Mouse (Mus musculus) forebrain, embryonic 10.5 days (tissue): ENCODE data around the gene Elmod2. TPM values are rescaled to one million over a fixed set of nuclear protein-coding genes. Genes with fewer than 3 reads are reported as not detected.
"Not testable (repeated sequence)": the region's sequence is repeated elsewhere in the genome, so short reads cannot be mapped to it uniquely, and the experiment has no call there.

Source experiments
- DNase-seq: peaks from one replicate; pipeline ENCODE4 v3.0.0-alpha.2; 2017; ENCODE audit warnings: low spot score; ENCODE audit errors: extremely low spot score
- H3K27ac ChIP-seq: fragments of 300-500 bp; sonication (generic); 2 replicates; pipeline ENCODE4 v1.5.1; 2016; ENCODE audit warnings: mild to moderate bottlenecking
- H3K27me3 ChIP-seq: fragments of 300-500 bp; sonication (generic); 2 replicates; pipeline ENCODE4 v1.6.1; 2016; ENCODE audit warnings: mild to moderate bottlenecking; ENCODE audit not compliant: poor library complexity, severe bottlenecking
- H3K36me3 ChIP-seq: fragments of 300-500 bp; sonication (generic); replicated peaks from 2 replicates; pipeline ENCODE4 v1.6.1; 2016; ENCODE audit warnings: mild to moderate bottlenecking, moderate library complexity
- H3K4me1 ChIP-seq: fragments of 300-500 bp; sonication (generic); 2 replicates; pipeline ENCODE4 v1.6.1; 2016
- H3K4me3 ChIP-seq: fragments of 300-500 bp; sonication (generic); 2 replicates; pipeline ENCODE4 v1.5.1; 2016; ENCODE audit warnings: mild to moderate bottlenecking, moderate library complexity
- H3K9me3 ChIP-seq: fragments of 300-500 bp; sonication (generic); 2 replicates; pipeline ENCODE4 v1.6.1; 2016; ENCODE audit warnings: mild to moderate bottlenecking, moderate library complexity
- WGBS: fragments of 180-500 bp; shearing (Covaris S2); methylation state at CpG from one replicate; pipeline ENCODE4 v1.1.7; 2016; 5-methylcytosine and 5-hydroxymethylcytosine counted together
- polyA plus RNA-seq: library from polyadenylated mRNA; unstranded; fragments of >200 nt; fragmentation: Nextera tagmentation; extraction: Ambion mirVana; gene quantifications from 2 replicates; pipeline ENCODE4 v1.2.1, GENCODE M21; 2016

Gene Elmod2
- polyA plus RNA-seq, 1 experiment from 2014 or later: 21.8 TPM

DNA sequence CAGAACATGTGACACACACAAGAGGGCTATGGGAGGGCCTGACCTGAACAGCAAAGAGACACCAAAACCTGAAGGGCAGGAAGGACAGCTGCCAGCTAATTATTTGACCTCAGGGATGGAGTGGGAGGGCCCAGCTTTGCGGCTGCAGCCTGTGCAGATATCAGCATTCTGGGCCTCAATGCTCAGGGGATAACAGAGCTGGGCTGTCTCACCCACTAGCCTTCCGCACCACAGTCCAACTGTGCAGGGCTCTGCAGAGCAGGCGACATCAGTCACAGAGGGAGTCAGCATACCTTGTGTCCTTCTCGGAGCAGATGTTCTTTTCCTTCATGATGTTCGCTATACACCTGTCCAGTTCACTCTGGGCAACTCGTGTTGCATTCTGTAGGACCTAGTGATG lies 9.9 kb downstream of the Elmod2 start:
- Histone ChIP-seq H3K27ac (no peak overlapping the region), H3K4me1 (peaks cover 14% of the 10 kb centered on the region), H3K4me3 (no peak overlapping the region), H3K27me3 (no peaks in the 10 kb centered on the region), H3K36me3 (peaks cover 66% of the 10 kb centered on the region), H3K9me3 (no peaks in the 10 kb centered on the region)
- WGBS: 92% methylated on average over 6 of the region's 6 CpGs
- DNase-seq: no peak

DNA sequence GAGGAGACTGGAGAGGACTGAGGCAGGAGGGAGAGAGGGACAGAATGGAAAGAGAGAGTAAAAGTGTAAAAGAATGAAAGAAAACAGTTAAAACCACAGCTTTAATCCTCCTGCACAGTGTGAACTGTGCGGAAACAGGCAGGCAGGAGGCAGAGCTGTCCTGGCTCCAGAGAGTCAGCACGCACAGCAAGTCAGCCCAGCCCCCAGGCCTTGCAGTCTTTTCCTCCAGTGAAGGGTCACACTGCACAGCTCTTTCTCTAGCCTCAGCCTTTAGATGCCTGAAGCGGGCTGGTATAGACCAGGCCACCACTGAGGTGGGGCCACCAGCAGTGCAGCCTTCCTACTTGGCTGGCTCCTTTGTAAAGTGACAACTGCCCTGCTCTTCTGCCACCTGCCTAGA lies 11.7 kb downstream of the Elmod2 start:
- peaks cover 16% of the 10 kb centered on the region for H3K4me1 ChIP-seq
- no peak overlapping the region for H3K4me3 ChIP-seq
- H3K36me3 ChIP-seq: peaks cover 78% of the 10 kb centered on the region
- H3K9me3 ChIP-seq: no peaks in the 10 kb centered on the region
- no peaks in the 10 kb centered on the region for H3K27me3 ChIP-seq
- no peak for DNase-seq
- peak overlapping the region; percentile 49 for H3K27ac ChIP-seq
- WGBS: 34% methylated on average over 3 of the region's 3 CpGs

DNA sequence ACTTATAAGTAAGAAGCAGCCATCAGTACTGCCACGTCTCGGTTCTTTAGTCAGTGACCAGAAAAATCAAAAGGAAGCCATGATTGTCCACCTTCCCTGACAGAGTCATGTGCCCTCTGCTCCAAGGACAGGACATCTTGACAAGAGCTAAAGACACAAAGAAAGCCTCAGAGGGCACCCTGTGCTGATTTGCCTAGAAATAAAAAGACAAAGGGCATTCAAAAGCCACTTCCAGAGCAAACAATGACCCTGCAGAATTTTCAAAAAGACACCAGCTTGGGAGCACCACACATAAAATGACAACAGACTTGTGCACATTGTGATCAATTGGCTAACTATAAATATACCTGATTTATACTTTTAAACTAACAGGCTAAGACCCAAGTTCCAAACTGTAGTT lies 16.6 kb downstream of the Elmod2 start:
- Histone ChIP-seq H3K9me3 (no peaks in the 10 kb centered on the region), H3K4me3 (no peak overlapping the region), H3K27ac (0 out of 2 replicates have a peak overlapping the region, but pooled peaks have one; percentile 11), H3K36me3 (peaks cover 62% of the 10 kb centered on the region), H3K27me3 (no peaks in the 10 kb centered on the region), H3K4me1 (peaks cover 10% of the 10 kb centered on the region)
- WGBS: 70% methylated on average over 2 of the region's 2 CpGs
- no peak for DNase-seq

DNA sequence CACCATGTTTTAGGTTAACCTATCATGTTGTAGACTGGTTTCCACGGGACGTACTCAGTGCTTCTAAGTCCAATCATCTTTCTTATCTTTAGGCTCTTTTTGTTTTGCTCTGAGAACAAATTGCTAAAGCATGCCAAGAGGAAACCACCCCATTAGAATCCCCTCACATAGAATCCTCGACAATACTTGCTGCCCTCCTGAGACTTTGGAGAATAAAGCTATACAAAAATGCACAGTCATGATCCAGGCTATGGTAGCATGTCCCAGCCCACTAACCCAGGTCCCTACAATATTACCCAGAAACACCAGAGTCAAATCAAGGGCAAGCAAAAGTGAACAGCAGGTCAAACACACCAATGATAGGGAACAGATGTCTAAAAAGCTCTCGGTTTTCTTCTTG lies 17.2 kb downstream of the Elmod2 start:
- not testable (repeated sequence) for DNase-seq, H3K27ac ChIP-seq, H3K9me3 ChIP-seq, H3K4me1 ChIP-seq, H3K4me3 ChIP-seq, H3K27me3 ChIP-seq
- WGBS: 78% methylated on average over 4 of the region's 4 CpGs
- peaks cover 58% of the 10 kb centered on the region for H3K36me3 ChIP-seq

DNA sequence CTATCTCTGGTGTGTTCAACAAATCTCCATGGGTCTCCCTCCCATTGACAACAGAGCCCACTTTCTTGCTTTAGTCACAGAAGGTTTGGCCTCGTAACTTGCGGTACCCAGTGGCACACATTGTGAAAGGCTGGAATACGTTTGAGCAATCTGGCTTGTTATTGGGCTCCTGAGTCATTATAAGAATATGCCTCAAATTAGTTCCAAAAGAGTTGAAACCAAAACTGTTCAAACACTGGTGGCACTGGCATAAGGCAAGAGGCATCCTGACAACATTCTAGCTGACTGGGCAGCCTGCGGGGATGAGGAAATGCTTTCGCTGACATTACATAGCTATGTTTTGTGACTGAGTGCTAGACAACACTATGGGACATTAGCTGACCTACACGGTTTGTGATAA lies 22.4 kb downstream of the Elmod2 start:
- no peak overlapping the region for H3K27ac ChIP-seq
- H3K27me3 ChIP-seq: no peaks in the 10 kb centered on the region
- no peaks in the 10 kb centered on the region for H3K4me1 ChIP-seq
- 92% methylated on average over 6 of the region's 6 CpGs for WGBS
- DNase-seq: no peak
- H3K4me3 ChIP-seq: no peak overlapping the region
- no peaks in the 10 kb centered on the region for H3K9me3 ChIP-seq
- peaks cover 14% of the 10 kb centered on the region for H3K36me3 ChIP-seq

DNA sequence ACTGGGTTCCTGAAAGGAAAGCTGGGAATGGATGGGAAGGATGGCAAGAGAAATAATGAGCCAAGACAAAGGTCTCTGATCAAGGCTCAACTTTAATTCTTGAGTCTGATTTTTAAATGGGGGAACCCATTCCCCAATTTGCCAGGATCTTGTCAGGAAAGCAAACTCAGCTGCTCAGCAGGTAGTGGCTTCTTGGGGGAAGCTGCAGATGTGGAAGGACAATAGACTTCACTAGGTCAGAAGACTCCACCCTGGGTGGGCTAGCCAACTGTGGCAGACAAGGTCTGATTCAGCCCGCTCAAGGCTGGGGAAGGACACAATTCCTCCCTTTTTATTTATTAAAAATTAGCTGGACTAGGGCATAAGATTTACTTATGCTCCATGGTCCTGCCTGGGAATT lies 27.3 kb downstream of the Elmod2 start:
- H3K36me3 ChIP-seq: no peaks in the 10 kb centered on the region
- 96% methylated on average over 1 of the region's 1 CpGs for WGBS
- H3K4me3 ChIP-seq: no peak overlapping the region
- no peak overlapping the region for H3K27ac ChIP-seq
- H3K27me3 ChIP-seq: no peaks in the 10 kb centered on the region
- DNase-seq: no peak
- H3K4me1 ChIP-seq: no peaks in the 10 kb centered on the region
- H3K9me3 ChIP-seq: no peaks in the 10 kb centered on the region

DNA sequence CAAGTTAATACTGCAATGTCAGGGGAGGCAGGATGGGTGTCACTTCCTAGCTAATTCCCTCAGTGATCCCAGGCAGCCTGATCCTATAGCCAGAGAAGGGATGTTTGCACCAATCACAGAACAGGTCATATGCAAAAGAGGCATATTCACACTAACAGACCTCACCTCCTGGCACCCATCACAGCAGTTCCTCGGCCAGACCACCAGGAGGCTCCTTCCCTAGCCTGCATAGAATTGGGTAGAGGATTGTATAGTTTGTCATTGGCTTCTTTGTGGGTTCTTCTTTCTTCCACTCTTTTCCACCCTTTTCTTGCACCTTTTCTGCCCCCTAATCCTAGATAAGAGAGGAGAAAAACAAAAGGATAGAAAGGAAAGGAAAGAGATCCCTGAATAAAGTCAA lies 32.2 kb downstream of the Elmod2 start:
- DNase-seq: no peak
- Histone ChIP-seq H3K4me3 (no peak overlapping the region), H3K4me1 (0 out of 2 replicates have a peak, but pooled peaks cover 2% of the 10 kb centered on the region), H3K36me3 (no peaks in the 10 kb centered on the region), H3K27ac (no peak overlapping the region), H3K9me3 (no peaks in the 10 kb centered on the region), H3K27me3 (no peaks in the 10 kb centered on the region)
- WGBS: 75% methylated on average over 1 of the region's 1 CpGs

DNA sequence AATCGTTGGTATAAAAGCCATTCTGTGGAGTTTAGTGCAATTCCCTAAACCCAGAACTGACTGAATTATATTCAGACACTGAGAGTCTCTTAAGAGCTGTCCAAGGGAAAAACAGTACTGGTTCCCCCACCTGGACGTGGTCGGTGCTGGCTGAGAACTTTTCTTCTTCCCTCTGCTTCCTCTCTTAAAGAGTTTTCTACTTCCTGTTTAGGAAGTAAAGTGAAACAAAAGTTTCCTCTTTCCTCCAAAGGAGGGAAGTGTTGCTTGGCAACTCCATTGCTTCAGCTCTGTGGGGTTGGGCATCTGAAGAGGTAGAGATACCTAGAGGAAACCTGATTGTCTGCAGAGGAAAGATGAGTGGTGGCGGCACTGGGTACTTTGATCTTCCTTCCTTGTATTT lies 34.9 kb downstream of the Elmod2 start:
- no peaks in the 10 kb centered on the region for H3K36me3 ChIP-seq
- H3K4me1 ChIP-seq: peaks cover 6% of the 10 kb centered on the region; the same call in 1 of the 2 replicates
- H3K9me3 ChIP-seq: no peaks in the 10 kb centered on the region
- no peak overlapping the region for H3K27ac ChIP-seq
- DNase-seq: no peak
- H3K4me3 ChIP-seq: no peak overlapping the region
- 83% methylated on average over 4 of the region's 4 CpGs for WGBS
- H3K27me3 ChIP-seq: no peaks in the 10 kb centered on the region

DNA sequence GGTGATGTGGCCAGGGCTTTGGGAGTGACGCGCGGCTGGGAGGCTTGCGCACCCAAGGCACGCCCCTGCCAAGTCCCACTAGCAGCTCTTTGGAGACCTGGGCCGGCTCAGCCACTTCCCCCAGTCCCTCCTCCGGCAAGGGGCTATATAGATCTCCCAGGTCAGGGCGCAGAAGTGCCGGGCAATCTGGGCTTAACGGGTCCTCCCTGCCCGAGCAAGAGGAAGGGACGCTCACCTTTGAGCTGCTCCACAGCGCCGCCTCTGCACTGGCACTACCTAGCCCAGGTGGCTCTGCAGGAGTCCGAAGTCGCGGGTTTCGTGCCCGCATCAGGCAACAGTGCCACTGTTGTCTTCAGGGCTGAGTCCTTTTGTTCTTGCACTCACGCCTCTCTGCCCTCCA lies 42.1 kb downstream of the Elmod2 start, which contains the start of gene Ucp1:
TSS of gene Ucp1 (plus strand) at position 177 of the 400 bp plus-strand sequence.
- H3K27ac ChIP-seq: 0 out of 2 replicates have a peak within 1 kb of the TSS, but pooled peaks have one; percentile 9
- no peak for DNase-seq
- H3K4me1 ChIP-seq: peaks cover 14% of the 10 kb centered on the region
- H3K4me3 ChIP-seq: peak within 1 kb of the TSS; percentile 44
- no peaks in the 10 kb centered on the region for H3K36me3 ChIP-seq
- 4% methylated on average over 20 of the region's 20 CpGs for WGBS
- H3K27me3 ChIP-seq: peaks cover 37% of the 10 kb centered on the region
- no peaks in the 10 kb centered on the region for H3K9me3 ChIP-seq

DNA sequence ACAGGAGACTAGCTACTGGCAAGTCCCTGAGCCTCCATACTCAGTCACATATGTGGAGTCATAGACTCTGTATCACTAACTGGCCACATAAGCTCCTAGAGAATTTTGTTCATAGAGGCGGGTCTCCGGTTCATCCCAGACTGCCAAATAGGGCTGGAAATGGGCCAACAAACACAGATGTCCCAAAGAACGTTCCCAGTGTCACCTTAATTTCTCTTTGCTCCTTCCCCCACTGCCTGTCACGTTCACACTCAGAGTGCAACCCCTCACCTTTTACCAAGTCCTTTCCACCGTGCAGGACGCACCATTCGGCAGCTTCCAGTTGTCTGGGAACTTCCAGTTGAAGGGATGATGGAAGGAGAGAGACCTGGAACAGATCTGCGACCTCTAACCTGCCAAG lies 46.9 kb downstream of the Elmod2 start:
- Histone ChIP-seq H3K27ac (no peak overlapping the region), H3K36me3 (no peaks in the 10 kb centered on the region), H3K4me3 (no peak overlapping the region), H3K4me1 (peaks cover 10% of the 10 kb centered on the region), H3K9me3 (no peaks in the 10 kb centered on the region), H3K27me3 (peaks cover 18% of the 10 kb centered on the region)
- WGBS: 88% methylated on average over 8 of the region's 8 CpGs
- DNase-seq: no peak

DNA sequence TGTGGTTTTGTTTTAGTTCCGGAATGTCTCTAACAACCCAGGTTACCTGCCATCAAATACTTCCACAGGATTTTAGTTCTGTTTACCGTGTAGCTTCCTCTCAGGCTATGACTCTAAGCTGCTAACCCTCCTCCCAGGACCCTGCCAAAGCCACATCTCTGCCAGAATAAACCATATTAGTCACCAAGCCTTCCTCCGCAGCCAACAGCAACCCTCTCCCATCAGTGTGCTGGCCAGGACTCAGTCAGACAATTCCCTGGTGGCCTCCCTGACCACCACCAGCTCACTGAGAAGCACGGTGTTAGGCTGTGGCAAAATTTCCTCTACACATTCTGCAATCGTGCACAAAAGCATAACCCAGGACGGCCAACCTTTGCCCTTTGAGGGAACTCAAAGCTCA lies 53.9 kb downstream of the Elmod2 start:
- Histone ChIP-seq H3K4me3 (no peak overlapping the region), H3K27me3 (no peaks in the 10 kb centered on the region), H3K27ac (no peak overlapping the region), H3K4me1 (peaks cover 4% of the 10 kb centered on the region; the same call in 1 of the 2 replicates), H3K36me3 (peaks cover 3% of the 10 kb centered on the region; the same call in 1 of the 2 replicates), H3K9me3 (no peaks in the 10 kb centered on the region)
- WGBS: 88% methylated on average over 6 of the region's 6 CpGs
- DNase-seq: no peak

DNA sequence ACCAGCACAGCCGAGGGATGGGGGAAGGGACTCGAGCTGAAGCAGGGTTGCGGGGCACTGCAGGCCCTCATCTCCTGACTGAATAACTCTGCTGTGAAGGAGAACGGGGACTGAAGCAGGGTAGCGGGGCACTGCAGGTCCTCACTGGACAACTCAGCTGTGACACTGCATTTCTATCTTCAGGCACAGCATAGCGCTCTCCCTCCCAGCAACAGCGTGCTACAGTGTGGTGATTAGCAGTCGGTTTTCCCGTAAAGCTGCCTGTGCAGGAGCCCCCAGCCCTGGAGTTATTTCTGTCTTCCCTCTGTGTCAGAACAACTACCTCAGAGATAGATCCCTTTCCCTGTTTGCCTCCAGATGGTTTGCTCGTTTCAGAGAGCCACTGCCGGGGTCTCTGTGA lies 57.8 kb downstream of the Elmod2 start:
- Histone ChIP-seq H3K27ac (no peak overlapping the region), H3K36me3 (peaks cover 26% of the 10 kb centered on the region), H3K4me1 (peaks cover 4% of the 10 kb centered on the region; the same call in 1 of the 2 replicates), H3K9me3 (no peaks in the 10 kb centered on the region), H3K27me3 (no peaks in the 10 kb centered on the region), H3K4me3 (no peak overlapping the region)
- DNase-seq: no peak
- WGBS: 70% methylated on average over 11 of the region's 11 CpGs

DNA sequence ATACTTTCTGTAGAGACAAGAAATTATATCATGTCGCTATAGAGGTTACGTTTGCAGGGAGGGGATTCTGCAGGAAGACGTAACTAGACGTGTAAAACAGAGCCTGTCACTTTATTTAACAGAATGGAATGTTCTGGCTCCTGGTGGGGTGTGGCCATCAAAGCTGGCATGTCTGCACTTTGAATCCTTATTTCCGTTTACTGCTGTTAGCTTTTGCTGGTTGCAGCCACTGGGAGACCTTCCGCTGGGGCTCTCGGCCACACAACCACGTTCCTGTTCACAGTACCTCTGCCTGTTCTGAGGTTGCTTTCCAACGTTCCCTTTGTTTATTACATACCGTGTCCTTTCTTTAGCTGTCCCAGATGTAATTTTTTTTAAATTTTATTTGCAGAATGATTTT lies 59.8 kb downstream of the Elmod2 start:
- Histone ChIP-seq H3K36me3 (peaks cover 42% of the 10 kb centered on the region), H3K9me3 (no peaks in the 10 kb centered on the region), H3K27me3 (no peaks in the 10 kb centered on the region), H3K4me3 (no peak overlapping the region), H3K4me1 (peaks cover 4% of the 10 kb centered on the region; the same call in 1 of the 2 replicates), H3K27ac (no peak overlapping the region)
- no peak for DNase-seq
- WGBS: 86% methylated on average over 10 of the region's 10 CpGs

DNA sequence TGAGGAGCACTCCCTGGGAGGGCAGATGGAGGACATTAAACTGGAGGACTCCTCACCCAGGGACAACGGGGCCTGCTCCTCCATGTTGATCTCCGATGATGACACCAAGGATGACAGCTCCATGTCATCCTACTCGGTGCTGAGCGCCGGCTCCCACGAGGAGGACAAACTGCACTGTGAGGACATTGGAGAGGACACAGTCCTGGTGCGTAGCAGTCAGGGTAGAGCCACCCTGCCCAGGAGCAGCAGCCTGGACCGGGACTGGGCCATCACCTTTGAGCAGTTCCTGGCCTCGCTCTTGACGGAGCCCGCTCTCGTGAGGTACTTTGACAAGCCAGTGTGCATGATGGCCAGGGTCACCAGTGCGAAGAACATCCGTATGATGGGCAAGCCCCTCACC lies 61.1 kb downstream of the Elmod2 start:
- no peak for DNase-seq
- peaks cover 55% of the 10 kb centered on the region for H3K36me3 ChIP-seq
- no peaks in the 10 kb centered on the region for H3K9me3 ChIP-seq
- peaks cover 4% of the 10 kb centered on the region; the same call in 1 of the 2 replicates for H3K4me1 ChIP-seq
- H3K27ac ChIP-seq: no peak overlapping the region
- no peak overlapping the region for H3K4me3 ChIP-seq
- 98% methylated on average over 14 of the region's 14 CpGs for WGBS
- no peaks in the 10 kb centered on the region for H3K27me3 ChIP-seq
